Mouse (Mus musculus): Measurements from ENCODE around the gene Pcbp2.
A peak's percentile ranks its signal among the peaks of the same experiment; 100 is the strongest.

Pcbp2 gene

GRCm38 (mm10) chr15:102506464-102506830, 36.1 kb downstream of the Pcbp2 start:
- DNase-seq (ENCODE audit: low spot score in 2 of 2), result no peak

- DNase-seq (ENCODE audit: low spot score in 2 of 2), result no peak
These were observed 36.5 kb downstream of the Pcbp2 start for GRCm38 (mm10) chr15:102506864-102507263.

- DNase-seq (ENCODE audit: low spot score in 2 of 2), result no peak
These were observed 37.2 kb downstream of the Pcbp2 start for GRCm38 (mm10) chr15:102507561-102507960.

- no peak for DNase-seq (ENCODE audit: low spot score in 2 of 2)
These were observed 38.0 kb downstream of the Pcbp2 start for GRCm38 (mm10) chr15:102508336-102508735.

GRCm38 (mm10) chr15:102510110-102510509, 39.8 kb downstream of the Pcbp2 start:
- DNase-seq (ENCODE audit: low spot score in 2 of 2), result peak in 1 of 2 experiments; percentile 57

- DNase-seq (ENCODE audit: low spot score in 2 of 2), result peak; percentile 69 to 83
These were observed 40.4 kb downstream of the Pcbp2 start for GRCm38 (mm10) chr15:102510590-102511284.

- DNase-seq (ENCODE audit: low spot score in 2 of 2), result peak in 1 of 2 experiments; percentile 55
These were observed 41.0 kb downstream of the Pcbp2 start for GRCm38 (mm10) chr15:102511285-102511833.

- peak in 1 of 2 experiments; percentile 53 for DNase-seq (ENCODE audit: low spot score in 2 of 2)
These were observed 41.7 kb downstream of the Pcbp2 start for GRCm38 (mm10) chr15:102512010-102512409.

- DNase-seq (ENCODE audit: low spot score in 2 of 2), result no peak
These were observed 42.1 kb downstream of the Pcbp2 start for GRCm38 (mm10) chr15:102512471-102512870.

GRCm38 (mm10) chr15:102513004-102513403, 42.7 kb downstream of the Pcbp2 start:
- no peak for DNase-seq (ENCODE audit: low spot score in 2 of 2)

GRCm38 (mm10) chr15:102515261-102515660, 44.9 kb downstream of the Pcbp2 start:
- no peak for DNase-seq (ENCODE audit: low spot score in 2 of 2)

GRCm38 (mm10) chr15:102515791-102516190, 45.5 kb downstream of the Pcbp2 start:
- peak in 1 of 2 experiments; percentile 57 for DNase-seq (ENCODE audit: low spot score in 2 of 2)

- no peak for DNase-seq (ENCODE audit: low spot score in 2 of 2)
These were observed 46.0 kb downstream of the Pcbp2 start for GRCm38 (mm10) chr15:102516293-102516692.

- DNase-seq (ENCODE audit: low spot score in 2 of 2), result peak; percentile 38 to 79
These were observed 46.5 kb downstream of the Pcbp2 start, which contains the start of gene Map3k12 for GRCm38 (mm10) chr15:102516728-102517404. TSS of gene Map3k12 (minus strand) at chr15:102517064.

- no peak for DNase-seq (ENCODE audit: low spot score in 2 of 2)
These were observed 47.3 kb downstream of the Pcbp2 start for GRCm38 (mm10) chr15:102517631-102517975.

- DNase-seq (ENCODE audit: low spot score in 2 of 2), result peak; percentile 98 to 99
These were observed 47.9 kb downstream of the Pcbp2 start, which contains the start of gene Tarbp2 for GRCm38 (mm10) chr15:102517976-102518858. TSS of gene Tarbp2 (plus strand) at chr15:102518192.

GRCm38 (mm10) chr15:102518859-102519201, 48.5 kb downstream of the Pcbp2 start:
- DNase-seq (ENCODE audit: low spot score in 2 of 2), result no peak

- DNase-seq (ENCODE audit: low spot score in 2 of 2), result peak in 1 of 2 experiments; percentile 65
These were observed 49.1 kb downstream of the Pcbp2 start for GRCm38 (mm10) chr15:102519211-102520141.

- DNase-seq (ENCODE audit: low spot score in 2 of 2), result peak in 1 of 2 experiments; percentile 60
These were observed 50.1 kb downstream of the Pcbp2 start for GRCm38 (mm10) chr15:102520416-102520815.

- no peak for DNase-seq (ENCODE audit: low spot score in 2 of 2)
These were observed 51.1 kb downstream of the Pcbp2 start for GRCm38 (mm10) chr15:102521480-102521879.

Measured in spleen, postnatal 4 days (tissue).